Mouse (Mus musculus): ENCODE results near the gene Reep3.

Reep3 gene

DNA sequence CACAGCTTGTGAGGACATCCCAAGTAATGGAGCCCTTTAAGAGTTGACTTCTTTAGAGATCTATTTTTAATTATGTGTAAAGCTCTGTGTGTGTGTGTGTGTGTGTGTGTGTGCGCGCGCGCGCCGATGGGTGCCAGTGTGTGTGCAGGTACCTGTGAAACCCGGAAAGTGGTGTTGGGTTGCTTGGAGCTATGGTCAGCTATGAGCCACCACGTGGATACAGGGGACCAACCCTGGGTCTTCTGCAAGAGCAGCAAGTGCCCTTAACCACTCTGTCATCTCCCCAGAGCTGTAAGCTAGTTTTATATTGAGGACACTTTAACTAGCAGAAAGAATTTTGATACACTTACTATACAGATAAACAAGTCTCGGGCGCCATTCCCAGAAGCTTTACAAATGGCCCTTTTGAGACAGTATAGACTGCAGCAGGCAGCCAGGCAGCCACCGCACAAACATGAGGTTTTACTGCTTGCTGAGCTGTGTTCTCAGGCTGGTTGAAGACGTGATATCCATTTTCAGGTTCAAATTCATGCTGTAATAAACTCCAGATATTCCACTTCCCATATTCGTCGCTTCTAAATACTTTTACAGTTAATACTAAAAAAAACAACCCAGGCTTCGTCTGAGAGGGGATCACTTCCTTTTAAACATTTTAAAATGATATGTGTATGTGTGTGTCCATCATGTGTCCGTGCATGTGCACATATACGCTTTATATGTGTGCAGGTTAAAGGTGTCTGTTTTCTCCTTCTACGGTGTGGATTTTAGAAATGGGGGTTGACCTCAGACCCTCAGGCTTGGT is 15.3 kb downstream of the Reep3 start:
- no peak for DNase-seq

DNA sequence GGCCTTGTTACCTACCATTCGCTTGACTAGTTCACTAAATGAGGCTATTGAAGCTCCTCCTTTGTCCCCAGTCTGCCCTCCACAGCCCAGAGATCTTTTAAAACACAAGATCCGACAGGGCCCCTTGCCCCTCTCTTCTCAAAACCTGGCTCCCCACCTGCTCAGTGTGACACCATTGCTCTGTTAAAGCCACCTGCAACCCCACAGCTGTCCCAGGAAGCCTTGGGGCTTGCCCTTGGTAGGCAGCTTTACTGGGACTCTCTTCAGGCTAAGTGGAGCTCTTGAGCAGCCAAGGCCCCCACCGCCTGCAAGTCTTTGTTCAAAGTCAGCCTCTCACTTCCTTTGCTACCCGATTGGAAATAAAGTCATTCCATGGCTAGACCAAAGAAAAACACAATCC is 17.7 kb downstream of the Reep3 start:
- DNase-seq, result no peak

DNA sequence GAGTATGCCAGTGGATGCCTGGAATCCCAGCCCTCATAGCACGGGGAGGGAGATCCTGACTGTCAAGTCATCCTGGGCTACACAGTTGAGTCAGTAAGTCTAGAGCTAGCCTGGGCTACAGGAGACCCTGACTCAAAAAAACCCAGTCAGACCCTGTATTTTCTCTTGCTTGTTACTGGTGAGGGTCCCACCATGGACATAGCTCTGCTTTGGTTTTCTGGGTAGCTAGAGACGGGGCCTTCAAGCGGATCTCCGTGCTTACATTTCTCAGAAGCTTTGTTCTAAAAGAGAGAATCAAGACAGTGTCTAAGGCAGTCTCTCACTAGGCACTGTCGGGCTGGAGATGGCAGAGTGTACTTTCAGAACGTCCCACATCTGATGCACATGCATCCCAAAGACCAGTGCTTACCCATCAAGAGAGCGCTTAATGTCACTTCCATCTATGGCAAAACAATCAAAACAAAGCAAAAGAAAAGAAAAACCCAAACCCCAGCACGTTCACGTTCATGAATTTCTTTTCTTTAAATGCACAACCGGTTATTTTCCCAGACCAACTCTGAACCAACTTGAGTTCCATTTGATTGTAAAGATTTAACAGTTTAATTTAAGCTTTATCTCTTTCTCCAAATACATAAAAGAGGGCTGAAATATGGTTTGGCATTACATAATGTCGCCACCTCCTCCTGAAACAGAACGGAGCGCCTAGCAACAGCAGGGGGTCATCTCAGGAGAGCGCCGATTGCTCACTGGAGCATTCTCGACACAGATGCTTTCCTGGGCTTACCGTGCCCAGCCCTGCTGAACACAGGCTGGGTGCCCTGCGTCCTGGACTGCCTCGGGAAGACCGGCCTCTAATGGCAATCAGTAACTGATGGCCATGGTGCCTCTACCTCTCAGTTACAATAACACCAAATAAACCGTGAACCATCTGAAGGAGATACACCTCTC is 20.5 kb downstream of the Reep3 start:
- DNase-seq, result peak; percentile 79

DNA sequence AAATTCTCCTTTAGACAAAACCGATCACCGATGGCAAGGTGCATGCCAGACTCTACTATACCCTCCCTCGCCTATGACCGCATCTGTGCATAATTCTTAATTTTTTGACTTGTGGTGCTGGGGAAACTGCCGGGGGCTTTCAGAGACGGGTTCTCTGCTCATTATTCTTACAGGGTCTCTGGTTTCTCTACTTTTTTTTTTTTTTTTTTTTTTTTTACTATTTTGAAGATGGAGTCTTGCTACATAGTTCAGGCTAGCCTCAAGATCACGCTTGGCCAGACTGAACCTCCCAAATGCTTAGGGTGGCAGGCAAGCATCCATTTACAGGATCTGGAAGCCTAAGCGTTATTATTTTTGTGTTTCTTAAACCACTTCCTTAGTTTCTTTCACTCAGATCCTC is 23.2 kb downstream of the Reep3 start:
- DNase-seq, result no peak

DNA sequence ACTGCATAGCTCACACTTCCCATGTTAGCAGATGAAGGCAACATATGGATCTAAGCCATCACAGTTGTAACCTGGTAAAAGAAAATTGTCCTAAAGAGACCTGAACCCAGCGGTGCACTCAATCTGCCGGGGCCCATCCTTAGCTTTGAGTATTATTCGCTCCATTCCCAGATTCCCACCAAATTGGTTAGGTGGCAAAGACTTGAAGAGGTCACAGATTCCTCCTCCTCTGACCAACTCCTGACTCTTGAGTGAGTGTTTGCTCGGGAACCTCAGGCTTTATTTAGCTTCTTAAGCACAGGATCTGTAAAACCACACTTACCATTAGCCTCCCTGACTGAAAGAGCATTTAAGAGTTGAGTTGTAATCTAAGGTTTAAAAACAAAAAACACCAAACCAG is 24.1 kb downstream of the Reep3 start:
- no peak for DNase-seq

DNA sequence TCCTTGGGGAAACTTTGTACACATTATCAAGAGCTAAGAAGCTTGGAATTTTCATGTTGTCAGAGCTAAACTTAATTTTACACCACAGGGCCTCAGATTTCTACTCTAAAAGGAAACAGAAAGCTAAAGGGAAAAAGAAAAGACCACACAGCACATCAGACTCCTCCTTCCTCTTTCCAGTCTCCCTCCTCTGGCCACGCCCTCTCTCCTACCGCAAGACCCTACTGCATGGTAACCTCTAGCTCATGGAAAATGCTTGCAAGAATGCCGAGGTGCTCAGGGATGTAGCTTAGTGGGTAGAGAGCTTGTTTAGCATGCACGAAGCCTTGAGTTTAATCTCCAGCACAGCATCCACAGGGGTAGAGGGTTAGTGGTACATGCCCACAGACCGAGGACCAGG is 24.9 kb downstream of the Reep3 start:
- DNase-seq, result no peak

DNA sequence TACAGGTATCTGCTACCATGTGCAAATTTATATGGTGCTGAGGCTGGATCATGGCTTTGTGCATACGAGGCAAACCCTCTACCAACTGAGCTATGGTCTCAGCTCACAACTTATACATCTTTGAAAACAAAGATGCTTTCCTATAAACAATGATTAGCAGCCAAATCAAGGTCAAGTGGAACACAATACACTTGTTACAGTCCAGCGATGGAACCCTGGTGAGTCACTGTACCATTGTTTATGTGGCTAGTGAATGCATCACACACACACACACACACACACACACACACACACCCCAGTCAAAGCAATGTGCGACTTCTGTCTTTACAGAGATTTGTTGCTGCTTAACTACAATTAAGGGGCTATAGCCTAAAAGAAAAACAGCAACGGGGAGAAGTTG is 25.4 kb downstream of the Reep3 start:
- DNase-seq, result no peak

DNA sequence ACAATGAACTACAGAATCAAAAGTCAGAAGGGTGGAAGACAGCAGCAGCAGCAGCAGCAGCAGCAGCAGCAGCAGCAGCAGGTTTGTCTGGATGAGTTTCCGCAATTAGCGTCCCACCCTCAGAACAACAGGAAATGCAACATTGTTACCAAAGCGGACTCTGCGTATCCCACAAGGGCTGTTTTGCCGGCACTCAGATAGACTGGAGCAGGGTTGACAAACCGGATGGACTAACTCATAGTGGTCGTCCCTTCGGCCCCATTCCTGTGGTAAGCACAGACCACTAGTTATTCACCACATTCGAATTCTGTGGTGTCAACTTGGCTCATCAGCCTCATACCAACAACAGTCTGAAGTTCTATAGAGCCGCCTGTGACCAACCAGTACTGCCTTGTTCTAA is 27.7 kb downstream of the Reep3 start:
- no peak for DNase-seq

DNA sequence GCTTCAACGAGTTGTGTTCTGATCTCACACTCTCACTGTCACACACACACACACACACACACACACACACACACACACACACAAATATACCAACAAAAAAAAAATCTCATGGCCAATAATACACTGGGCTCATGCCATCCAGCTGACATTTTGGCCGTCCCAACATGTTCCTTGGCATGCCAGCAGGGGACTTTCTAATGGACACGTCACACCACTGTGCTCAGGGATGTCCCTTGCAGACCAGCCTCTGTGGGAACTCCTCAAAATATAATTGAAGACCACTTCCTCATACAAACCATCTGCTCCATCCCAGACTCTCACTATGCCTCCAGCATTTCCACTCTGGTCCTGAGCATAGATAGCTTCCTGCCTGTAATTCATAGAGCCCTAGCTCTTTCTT is 30.3 kb downstream of the Reep3 start:
- DNase-seq, result no peak

DNA sequence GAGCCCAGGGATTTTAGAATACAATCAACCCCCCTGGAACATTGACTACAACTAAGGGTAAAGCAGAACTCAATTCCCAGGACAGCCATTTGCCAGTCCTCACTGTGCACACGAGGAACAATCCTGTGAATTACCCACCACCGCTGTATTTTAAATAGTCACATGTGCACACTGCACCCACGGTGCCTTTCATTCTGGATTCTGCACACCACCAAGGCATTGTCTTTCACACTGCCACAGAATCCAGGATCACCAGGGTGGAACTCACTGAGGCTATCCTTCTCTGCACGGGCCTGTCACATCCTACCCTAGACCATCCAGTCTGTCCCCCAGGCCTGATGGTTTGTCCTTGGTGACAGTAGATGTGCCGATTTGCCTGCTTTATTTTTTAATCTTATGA is 30.8 kb downstream of the Reep3 start:
- no peak for DNase-seq

DNA sequence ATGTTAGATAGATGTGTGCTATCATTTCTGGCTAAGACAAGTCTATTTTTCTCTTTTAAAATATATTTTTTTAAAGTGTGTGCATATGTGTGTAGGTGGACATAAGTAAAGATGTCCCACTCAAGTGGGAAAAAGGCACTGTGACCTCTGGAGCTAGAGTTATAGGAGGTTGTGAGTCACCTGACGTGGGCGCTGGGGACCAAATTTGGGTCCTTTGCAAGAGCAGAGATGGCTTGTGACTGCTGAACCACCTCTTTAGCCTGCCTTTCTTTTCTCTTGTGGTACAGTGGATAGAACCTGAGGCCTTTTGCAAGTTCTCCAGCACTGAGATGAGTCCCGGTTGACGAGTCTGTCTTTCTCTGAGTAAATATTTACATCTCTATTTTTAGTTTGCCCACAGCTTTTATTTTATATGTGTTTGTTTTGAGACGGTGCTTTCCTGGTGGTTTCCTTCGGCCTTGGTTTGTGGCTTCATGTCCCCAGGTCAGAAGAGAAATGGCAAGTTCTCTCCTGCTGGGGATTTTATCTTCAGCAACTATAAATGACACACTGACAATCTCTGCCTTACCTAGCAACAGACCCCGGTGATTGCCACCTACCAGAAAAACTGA is 31.4 kb downstream of the Reep3 start:
- no peak for DNase-seq

DNA sequence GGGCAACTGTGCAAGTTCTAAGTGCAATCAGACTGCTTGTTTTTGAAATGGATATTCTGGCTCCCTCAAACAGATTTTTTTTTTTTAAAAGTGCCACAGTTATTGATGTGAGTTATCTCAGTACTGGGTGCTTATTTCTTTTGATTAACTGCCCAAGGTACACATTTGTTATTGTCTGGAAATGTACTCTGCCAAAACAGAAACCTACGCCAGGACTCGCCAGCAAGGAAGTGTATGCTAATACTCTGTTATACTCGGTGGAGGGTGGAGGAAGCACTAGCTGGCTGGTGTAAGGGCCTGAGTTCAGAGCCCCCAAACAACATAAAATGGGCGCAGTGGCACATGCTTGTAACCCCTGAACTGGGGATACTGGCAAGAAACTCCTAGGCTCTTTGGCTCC is 34.9 kb downstream of the Reep3 start:
- DNase-seq, result no peak

DNA sequence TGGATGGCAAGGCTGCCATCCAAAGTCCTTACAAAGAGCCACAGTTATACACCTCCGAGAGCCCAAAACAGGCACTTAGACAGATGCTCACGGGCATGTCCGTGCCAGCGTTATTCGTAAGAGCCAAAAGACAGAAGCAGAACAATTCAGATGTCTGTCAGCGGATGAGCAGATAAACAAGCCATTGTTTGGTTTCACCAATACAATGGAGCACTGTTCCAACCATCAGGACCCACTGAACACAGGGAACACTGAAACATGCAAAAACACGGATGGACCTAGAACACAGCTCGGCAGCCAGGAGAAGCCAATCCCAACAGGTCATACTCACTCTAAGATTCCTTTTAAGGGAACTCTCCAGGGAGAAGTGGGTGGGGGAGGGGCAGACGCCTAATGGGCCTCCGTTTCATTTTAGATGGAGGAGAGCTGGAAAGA is 35.4 kb downstream of the Reep3 start:
- DNase-seq, result peak; percentile 37

DNA sequence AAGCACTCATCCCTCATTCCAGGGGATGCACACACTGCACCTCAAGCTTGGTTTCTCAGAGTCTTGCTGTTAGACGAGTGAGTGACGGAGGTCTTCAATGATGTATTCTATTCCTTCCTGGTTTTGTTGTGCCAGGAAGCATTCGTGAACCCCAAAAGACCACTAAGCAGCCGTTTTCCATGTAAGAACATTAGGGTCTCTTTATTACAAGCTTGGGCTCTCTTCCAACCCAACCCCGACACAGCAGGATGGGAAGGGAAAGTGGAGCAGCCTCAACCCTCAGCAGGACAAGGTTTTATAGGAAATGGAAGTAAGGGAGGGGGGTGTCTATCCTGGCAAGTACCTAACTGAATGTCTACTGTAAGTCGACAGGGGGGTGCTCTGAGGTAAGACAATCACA is 38.0 kb downstream of the Reep3 start:
- DNase-seq, result no peak

DNA sequence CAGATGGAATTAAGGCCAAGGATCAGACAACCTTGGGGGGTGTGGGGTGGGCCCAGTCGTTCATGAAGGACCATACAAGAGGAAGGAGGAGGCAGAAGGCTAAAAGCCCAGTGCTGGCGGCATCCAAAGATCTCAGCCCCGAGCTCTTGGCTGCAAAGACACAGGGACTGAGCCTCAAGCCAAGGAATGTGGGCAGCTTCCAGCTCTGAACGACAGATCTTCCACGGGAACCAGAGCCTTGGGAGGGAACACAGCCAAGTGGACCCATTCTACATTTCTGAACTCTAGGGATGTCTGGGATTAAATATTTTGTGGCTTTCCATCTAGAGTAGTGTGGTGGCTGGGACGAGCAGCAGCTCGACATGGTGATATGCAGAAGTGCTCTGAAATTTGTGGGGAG is 38.4 kb downstream of the Reep3 start:
- peak; percentile 43 for DNase-seq

DNA sequence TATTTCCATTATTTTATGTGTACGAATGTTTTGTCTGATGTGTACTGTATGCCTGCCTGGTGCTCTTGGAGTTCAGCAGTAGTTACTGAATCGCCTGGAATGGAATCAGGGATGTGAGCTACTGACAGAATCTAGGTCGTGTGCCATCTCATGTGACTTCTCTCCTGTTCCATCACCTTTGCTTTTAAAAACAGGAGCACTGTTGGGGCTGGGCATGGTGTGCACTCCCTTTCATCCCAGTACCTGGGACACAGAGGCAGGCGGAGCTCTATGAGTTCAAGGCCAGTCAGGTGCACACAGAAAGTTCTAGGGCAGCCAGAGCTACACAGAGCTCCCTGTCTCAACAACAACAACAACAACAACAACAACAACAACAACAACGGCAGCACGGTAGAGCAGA is 39.0 kb downstream of the Reep3 start:
- no peak for DNase-seq

DNA sequence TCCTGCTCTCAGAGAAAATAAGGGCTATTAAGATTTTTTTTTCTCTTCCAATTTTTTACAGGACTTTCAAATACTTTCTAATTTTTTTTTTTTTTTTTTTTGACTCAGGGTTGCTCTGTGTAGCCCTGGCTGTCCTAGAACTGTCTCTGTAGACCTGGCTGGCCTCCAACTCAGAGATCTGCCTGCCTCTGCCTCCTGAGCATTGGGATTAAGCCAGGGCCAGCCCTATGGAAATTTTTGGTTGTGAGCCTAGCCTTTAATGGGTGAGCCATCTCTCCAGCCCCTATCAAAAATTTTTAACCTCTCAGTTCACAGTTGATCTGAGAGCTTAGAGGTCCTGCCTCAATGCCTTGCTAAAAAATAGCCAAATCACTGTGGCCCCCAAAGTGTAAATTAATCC is 39.5 kb downstream of the Reep3 start:
- DNase-seq, result no peak

DNA sequence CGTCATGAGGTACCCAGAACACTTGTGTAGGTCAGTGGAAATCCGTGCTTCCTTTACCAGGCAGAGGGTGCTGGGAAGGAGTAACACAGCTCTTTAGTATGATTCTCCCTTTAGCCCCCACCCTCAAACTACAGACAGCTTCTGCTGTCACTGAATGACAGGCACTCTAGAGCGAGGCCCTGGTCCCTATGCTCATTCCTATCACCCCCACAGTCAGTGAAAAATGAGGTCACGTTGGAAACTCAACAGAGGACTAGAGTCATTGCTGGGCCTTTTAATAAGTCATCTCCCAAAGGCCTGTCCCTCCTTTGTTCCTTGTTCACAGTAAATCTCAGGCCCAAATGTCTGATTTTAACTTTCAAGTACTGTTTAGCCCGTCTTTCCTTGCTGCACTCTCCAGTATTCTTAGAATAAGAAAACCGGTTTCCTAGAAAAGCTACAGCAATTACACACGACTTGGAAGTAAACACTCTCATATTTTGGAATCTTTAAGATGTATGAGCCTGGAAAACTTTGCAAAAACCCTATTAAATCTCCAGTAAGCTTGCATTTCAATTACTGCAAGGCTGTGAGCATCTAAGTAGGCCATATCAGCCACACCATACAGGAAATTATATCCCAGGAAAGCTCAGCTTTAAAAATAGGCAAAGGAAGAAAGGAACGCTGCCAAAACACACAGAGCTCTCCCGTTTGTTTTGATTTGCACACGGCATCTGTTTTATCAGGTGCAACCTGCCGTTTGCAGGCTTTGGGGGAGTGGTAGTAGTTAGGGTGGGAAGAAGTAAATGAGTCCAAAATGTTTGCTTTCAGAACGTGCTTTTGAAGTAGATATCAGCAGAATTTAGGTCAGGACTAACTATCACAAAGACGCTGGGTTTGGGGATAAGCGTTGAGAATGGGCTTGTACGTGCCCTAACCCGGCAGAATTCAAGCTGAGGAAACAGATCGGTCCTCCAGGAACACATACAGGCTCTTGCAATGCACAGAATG is 40.6 kb downstream of the Reep3 start:
- DNase-seq, result peak; percentile 42

DNA sequence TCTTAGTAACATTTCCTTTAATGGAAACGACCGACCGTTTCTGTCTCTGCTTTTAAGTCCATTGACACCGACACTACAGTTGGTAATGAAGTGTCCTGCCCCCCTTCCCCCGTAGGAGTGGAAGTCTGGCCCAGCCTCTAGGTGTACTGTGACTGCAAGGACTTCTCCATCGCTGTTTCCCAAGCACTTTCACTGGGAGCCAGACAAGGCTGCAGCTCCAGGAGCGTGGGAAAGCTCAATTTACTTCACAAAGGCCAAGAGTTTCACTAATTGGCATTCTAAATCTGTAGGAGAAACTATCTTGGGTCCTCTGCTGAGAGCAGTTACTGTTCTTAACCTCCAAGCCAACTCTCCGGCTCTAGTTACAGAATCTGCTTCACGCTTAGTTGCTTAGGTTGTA is 43.3 kb downstream of the Reep3 start:
- no peak for DNase-seq

DNA sequence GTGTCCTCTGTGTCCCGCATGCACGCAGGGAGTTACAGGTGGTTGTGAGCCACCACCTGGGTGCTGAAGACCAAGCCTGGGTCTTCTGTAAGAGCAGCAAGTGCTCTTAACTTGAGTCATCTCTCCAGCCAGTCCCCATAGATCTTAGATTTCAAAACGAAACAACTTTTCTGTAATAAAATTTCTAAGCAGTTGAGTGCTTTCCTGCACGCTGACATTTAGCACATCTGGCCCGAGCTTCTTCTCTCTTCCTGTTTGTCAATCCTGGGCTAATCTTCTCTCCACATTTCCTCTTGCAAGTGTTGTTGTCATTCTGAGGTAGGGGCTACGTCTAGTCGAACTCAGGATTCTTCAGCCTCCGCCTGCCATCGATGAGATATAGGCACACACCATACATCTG is 44.3 kb downstream of the Reep3 start:
- DNase-seq, result no peak

DNA sequence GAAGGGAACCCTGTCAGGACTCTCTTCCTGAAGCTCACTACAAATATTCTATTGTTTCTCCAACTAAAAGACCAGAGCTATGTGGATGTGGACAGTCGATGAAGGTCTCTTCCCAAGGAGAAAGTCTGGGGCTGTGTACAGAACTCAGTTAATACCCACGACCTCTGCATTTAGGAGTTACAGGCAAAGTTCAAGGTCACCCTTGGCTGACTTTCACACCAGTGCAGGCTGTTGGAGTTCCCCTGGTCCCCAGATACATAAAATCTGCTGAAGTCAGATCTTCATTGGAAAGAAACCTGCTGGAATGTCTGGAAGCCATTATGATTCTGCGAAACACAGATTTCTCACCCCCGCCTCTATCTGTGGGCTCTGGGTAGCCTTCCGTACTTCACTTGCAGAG is 45.3 kb downstream of the Reep3 start:
- DNase-seq, result no peak

DNA sequence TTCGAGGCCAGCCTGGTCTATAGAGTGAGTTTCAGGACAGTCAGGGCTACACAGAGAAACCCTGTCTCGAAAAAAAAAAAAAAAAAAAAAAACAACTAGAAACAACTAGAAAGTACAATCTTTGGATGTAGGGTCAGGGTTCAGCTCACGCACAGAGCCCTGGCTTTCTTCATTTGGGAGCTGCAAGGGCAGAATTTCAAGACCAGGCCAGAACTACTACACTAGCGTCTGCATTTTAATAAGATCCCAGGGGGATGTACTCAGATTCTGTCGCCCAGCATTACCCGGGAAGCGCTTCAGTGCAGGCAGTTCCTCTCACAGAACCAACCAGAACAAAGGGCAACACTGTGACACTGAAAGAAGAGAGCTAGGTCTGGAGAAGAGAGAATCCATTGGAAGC is 46.0 kb downstream of the Reep3 start:
- no peak for DNase-seq

All from right cerebral cortex, adult 18-20 months (tissue).